Mouse (Mus musculus): ENCODE measurements around the gene Fcer1g. TPM values are rescaled to one million over a fixed set of nuclear protein-coding genes. Genes with fewer than 3 reads are reported as not detected.

The Fcer1g gene
- polyA plus RNA-seq (2014; fragmentation: Illumina TruSeq; extraction: RNeasy Lipid Tissue Mini Kit (QIAGEN cat#74804); ENCODE audit: low replicate concordance): 41.4 TPM

DNA sequence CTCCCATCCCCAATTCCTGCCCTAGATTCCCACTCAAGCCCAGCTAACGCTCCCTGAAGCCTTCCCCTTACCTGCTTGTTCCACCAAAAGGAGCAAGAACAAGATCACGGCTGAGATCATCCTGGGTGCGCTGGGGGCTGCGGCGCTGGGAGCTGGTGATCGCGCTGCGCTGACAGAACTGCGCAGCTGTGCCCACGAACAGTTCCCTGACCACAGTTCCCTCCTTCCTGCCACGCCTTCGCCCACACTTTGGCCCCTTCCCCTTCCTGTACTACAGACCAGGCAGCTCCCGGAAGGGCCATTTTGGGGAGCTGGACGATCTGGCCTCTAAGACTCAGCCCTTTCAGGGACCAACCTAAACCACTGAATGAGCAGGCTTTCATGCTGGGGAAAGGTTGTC lies at the start of gene Fcer1g:
Gene Fcer1g, minus strand, starts transcription at position 240 of the 400 bp plus-strand sequence.

GRCm38 (mm10) chr1:171280916-171281527 lies 46.9 kb upstream of the Fcer1g start, which contains the start of gene Ppox:
Gene Ppox, minus strand, starts transcription at chr1:171281186.

GRCm38 (mm10) chr1:171269848-171270572 lies 35.8 kb upstream of the Fcer1g start, which contains the start of gene B4galt3:
Gene B4galt3, plus strand, starts transcription at chr1:171270328.

DNA sequence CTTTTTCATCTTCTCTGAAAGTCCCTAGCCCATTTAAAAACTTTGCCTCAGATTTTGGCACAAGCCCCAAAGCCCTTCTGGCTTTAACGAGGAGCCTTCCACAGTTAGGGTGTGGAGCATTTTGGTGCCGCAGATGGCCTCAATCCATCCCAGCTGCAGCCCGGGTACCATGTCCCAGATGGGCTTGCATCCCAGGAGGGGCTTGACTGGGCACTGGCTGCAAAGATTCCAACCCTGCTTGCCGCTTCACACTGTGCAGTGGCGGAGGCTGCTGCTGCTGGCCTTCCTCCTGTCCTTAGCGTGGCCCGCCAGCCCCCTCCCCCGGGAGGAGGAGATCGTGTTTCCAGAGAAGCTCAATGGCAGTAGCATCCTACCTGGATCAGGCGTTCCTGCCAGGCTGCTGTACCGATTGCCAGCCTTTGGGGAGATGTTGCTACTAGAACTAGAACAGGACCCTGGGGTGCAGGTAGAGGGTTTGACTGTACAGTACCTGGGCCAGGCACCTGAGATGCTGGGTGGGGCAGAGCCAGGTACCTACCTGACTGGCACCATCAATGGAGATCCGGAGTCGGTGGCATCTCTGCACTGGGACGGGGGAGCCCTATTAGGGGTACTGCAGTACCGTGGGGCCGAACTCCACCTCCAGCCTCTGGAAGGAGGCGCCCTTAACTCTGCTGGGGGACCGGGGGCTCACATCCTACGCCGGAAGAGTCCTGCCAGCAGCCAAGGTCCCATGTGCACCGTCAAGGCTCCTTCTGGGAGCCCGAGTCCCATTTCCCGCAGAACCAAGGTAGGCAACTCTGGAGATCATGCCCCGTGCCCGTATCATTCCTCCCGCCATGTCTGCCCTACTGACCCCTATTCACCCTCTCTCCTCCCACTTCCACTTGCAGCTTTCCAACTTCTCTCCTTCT lies 16.8 kb upstream of the Fcer1g start, which contains the start of gene Ndufs2:
Gene Ndufs2, minus strand, starts transcription at position 709 of the 914 bp plus-strand sequence.

DNA sequence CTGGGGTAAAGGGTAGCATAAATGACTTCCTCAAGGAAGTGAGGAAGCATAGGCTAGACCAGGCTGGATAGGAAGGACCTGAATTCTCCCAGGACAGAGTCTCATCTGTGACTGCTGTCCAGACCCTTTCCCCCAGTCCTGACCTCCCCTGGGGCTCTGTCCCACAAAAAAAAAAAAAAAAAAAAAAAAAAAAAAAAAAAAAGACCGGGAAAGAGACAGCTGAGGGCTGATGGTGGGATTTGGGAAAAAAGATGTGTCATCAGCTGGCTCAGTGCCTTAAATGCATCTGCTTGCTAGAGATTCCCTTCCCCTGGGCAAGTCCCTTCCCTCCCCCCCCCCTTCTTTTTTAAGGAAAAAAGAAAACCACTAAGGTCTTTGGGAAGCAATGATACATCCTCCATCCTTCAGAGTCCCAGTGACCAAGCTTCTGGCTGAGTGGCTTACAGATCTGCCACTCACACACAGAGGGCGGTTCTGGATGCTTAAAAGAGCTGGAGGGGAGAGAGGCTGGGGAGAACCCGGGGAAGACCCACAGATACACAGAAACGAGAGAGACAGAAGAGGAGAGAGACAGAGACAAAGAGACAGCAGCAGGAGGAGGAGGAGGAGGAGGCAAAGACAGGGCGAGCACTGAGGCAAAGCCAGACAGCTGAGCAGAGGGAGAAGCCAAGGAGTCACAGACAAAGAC lies 15.9 kb upstream of the Fcer1g start, which contains the start of gene Adamts4:
Gene Adamts4, plus strand, starts transcription at position 509 of the 688 bp plus-strand sequence.

DNA sequence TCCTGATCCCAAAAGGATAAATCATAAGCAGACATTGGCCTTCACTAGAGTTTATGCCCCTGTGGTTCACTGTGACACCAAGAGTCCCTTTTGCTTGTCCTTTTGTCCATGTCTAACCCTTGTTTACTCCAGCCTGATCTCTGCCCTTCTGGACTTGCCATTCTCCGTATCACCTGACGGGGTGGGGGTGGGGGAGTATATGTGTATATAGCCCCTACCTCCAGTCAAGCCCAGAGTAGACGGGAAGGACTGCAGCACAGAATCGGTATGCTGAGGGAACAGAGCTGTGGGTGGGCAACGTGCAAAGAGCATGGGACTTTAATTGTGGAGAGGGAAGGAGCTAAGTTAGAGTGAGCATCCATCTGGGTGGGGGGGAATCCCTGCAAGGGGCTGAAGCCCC lies 9.3 kb downstream of the Fcer1g start, which contains the start of gene Apoa2:
Gene Apoa2, plus strand, starts transcription at position 198 of the 400 bp plus-strand sequence.

GRCm38 (mm10) chr1:171222238-171223155 lies 11.7 kb downstream of the Fcer1g start, which contains the start of gene Tomm40l:
Gene Tomm40l, minus strand, starts transcription at chr1:171222514.

GRCm38 (mm10) chr1:171213801-171214496 lies 20.2 kb downstream of the Fcer1g start, which contains the start of gene Nr1i3:
Gene Nr1i3, plus strand, starts transcription at chr1:171213970.

GRCm38 (mm10) chr1:171195887-171196397 lies 38.2 kb downstream of the Fcer1g start, which contains the start of gene Pcp4l1:
Gene Pcp4l1, minus strand, starts transcription at chr1:171196268.

Other genes starting within 250 kb of the Fcer1g start
- 9.9 TPM for gene Fcgr4, start 215.4 kb downstream of the Fcer1g start, polyA plus RNA-seq (2014; fragmentation: Illumina TruSeq; extraction: RNeasy Lipid Tissue Mini Kit (QIAGEN cat#74804); ENCODE audit: low replicate concordance)
- 11.7 TPM for gene Fcgr3, start 169.4 kb downstream of the Fcer1g start, polyA plus RNA-seq (2014; fragmentation: Illumina TruSeq; extraction: RNeasy Lipid Tissue Mini Kit (QIAGEN cat#74804); ENCODE audit: low replicate concordance)
- 1.9 TPM for gene Cfap126, start 120.4 kb downstream of the Fcer1g start, polyA plus RNA-seq (2014; fragmentation: Illumina TruSeq; extraction: RNeasy Lipid Tissue Mini Kit (QIAGEN cat#74804); ENCODE audit: low replicate concordance)
- 37.0 TPM for gene Sdhc, start 83.8 kb downstream of the Fcer1g start, polyA plus RNA-seq (2014; fragmentation: Illumina TruSeq; extraction: RNeasy Lipid Tissue Mini Kit (QIAGEN cat#74804); ENCODE audit: low replicate concordance)
- gene Mpz, start 83.7 kb downstream of the Fcer1g start, polyA plus RNA-seq (2014; fragmentation: Illumina TruSeq; extraction: RNeasy Lipid Tissue Mini Kit (QIAGEN cat#74804); ENCODE audit: low replicate concordance): 0.48 TPM
- gene Pcp4l1, start 38.1 kb downstream of the Fcer1g start, polyA plus RNA-seq (2014; fragmentation: Illumina TruSeq; extraction: RNeasy Lipid Tissue Mini Kit (QIAGEN cat#74804); ENCODE audit: low replicate concordance): 13.4 TPM
- gene Nr1i3, start 20.4 kb downstream of the Fcer1g start, polyA plus RNA-seq (2014; fragmentation: Illumina TruSeq; extraction: RNeasy Lipid Tissue Mini Kit (QIAGEN cat#74804); ENCODE audit: low replicate concordance): 16.9 TPM
- 5.1 TPM for gene Tomm40l, start 11.9 kb downstream of the Fcer1g start, polyA plus RNA-seq (2014; fragmentation: Illumina TruSeq; extraction: RNeasy Lipid Tissue Mini Kit (QIAGEN cat#74804); ENCODE audit: low replicate concordance)
- gene Apoa2, start 9.3 kb downstream of the Fcer1g start, polyA plus RNA-seq (2014; fragmentation: Illumina TruSeq; extraction: RNeasy Lipid Tissue Mini Kit (QIAGEN cat#74804); ENCODE audit: low replicate concordance): 4.2 TPM
- 1.5 TPM for gene Adamts4, start 16.1 kb upstream of the Fcer1g start, polyA plus RNA-seq (2014; fragmentation: Illumina TruSeq; extraction: RNeasy Lipid Tissue Mini Kit (QIAGEN cat#74804); ENCODE audit: low replicate concordance)
- gene Ndufs2, start 17.0 kb upstream of the Fcer1g start, polyA plus RNA-seq (2014; fragmentation: Illumina TruSeq; extraction: RNeasy Lipid Tissue Mini Kit (QIAGEN cat#74804); ENCODE audit: low replicate concordance): 44.8 TPM
- 8.8 TPM for gene B4galt3, start 36.0 kb upstream of the Fcer1g start, polyA plus RNA-seq (2014; fragmentation: Illumina TruSeq; extraction: RNeasy Lipid Tissue Mini Kit (QIAGEN cat#74804); ENCODE audit: low replicate concordance)
- gene Ppox, start 46.8 kb upstream of the Fcer1g start, polyA plus RNA-seq (2014; fragmentation: Illumina TruSeq; extraction: RNeasy Lipid Tissue Mini Kit (QIAGEN cat#74804); ENCODE audit: low replicate concordance): 6.8 TPM
- 15.5 TPM for gene Usp21, start 53.6 kb upstream of the Fcer1g start, polyA plus RNA-seq (2014; fragmentation: Illumina TruSeq; extraction: RNeasy Lipid Tissue Mini Kit (QIAGEN cat#74804); ENCODE audit: low replicate concordance)
- 59.2 TPM for gene Ufc1, start 60.7 kb upstream of the Fcer1g start, polyA plus RNA-seq (2014; fragmentation: Illumina TruSeq; extraction: RNeasy Lipid Tissue Mini Kit (QIAGEN cat#74804); ENCODE audit: low replicate concordance)
- 13.8 TPM for gene Dedd, start 94.8 kb upstream of the Fcer1g start, polyA plus RNA-seq (2014; fragmentation: Illumina TruSeq; extraction: RNeasy Lipid Tissue Mini Kit (QIAGEN cat#74804); ENCODE audit: low replicate concordance)
- gene Nit1, start 111.3 kb upstream of the Fcer1g start, polyA plus RNA-seq (2014; fragmentation: Illumina TruSeq; extraction: RNeasy Lipid Tissue Mini Kit (QIAGEN cat#74804); ENCODE audit: low replicate concordance): 20.1 TPM
- gene Pfdn2, start 111.3 kb upstream of the Fcer1g start, polyA plus RNA-seq (2014; fragmentation: Illumina TruSeq; extraction: RNeasy Lipid Tissue Mini Kit (QIAGEN cat#74804); ENCODE audit: low replicate concordance): 12.8 TPM
- not detected for gene Klhdc9, start 126.4 kb upstream of the Fcer1g start, polyA plus RNA-seq (2014; fragmentation: Illumina TruSeq; extraction: RNeasy Lipid Tissue Mini Kit (QIAGEN cat#74804); ENCODE audit: low replicate concordance)
- not detected for gene Nectin4, start 135.7 kb upstream of the Fcer1g start, polyA plus RNA-seq (2014; fragmentation: Illumina TruSeq; extraction: RNeasy Lipid Tissue Mini Kit (QIAGEN cat#74804); ENCODE audit: low replicate concordance)
- gene Arhgap30, start 154.6 kb upstream of the Fcer1g start, polyA plus RNA-seq (2014; fragmentation: Illumina TruSeq; extraction: RNeasy Lipid Tissue Mini Kit (QIAGEN cat#74804); ENCODE audit: low replicate concordance): 9.9 TPM
- not detected for gene Usf1, start 176.9 kb upstream of the Fcer1g start, polyA plus RNA-seq (2014; fragmentation: Illumina TruSeq; extraction: RNeasy Lipid Tissue Mini Kit (QIAGEN cat#74804); ENCODE audit: low replicate concordance)
- 3.1 TPM for gene Tstd1, start 184.5 kb upstream of the Fcer1g start, polyA plus RNA-seq (2014; fragmentation: Illumina TruSeq; extraction: RNeasy Lipid Tissue Mini Kit (QIAGEN cat#74804); ENCODE audit: low replicate concordance)
- gene F11r, start 203.2 kb upstream of the Fcer1g start, polyA plus RNA-seq (2014; fragmentation: Illumina TruSeq; extraction: RNeasy Lipid Tissue Mini Kit (QIAGEN cat#74804); ENCODE audit: low replicate concordance): 54.7 TPM

Data from small intestine, adult 10 weeks (tissue).